Mouse (Mus musculus): ENCODE measurements around the gene Nexn. TPM values are rescaled to one million over a fixed set of nuclear protein-coding genes. Genes with fewer than 3 reads are reported as not detected.

The Nexn gene
- total RNA-seq, 1 experiment, result 3.1 TPM

GRCm38 (mm10) chr3:152277912-152278311 lies 11.8 kb upstream of the Nexn start:
- Histone ChIP-seq H3K27ac (ENCODE audit: insufficient read depth, low read depth, low read length, poor library complexity, severe bottlenecking) (no peak overlapping the region), H3K9ac (ENCODE audit: insufficient read depth, low read depth, low read length, poor library complexity, severe bottlenecking) (no peak overlapping the region), H3K4me1 (ENCODE audit: control insufficient read depth in 2 of 2, insufficient read depth in 2 of 2, low read length in 2 of 2, poor library complexity in 1 of 2) (no peaks in the 10 kb centered on the region), H3K36me3 (ENCODE audit: control insufficient read depth, insufficient read depth, low read length, poor library complexity, severe bottlenecking) (peaks cover 4% of the 10 kb centered on the region), H3K9me3 (ENCODE audit: control insufficient read depth, insufficient read depth, low read depth, low read length) (no peaks in the 10 kb centered on the region; the same call in 1 of the 2 replicates), H3K4me3 (ENCODE audit: insufficient read depth in 1 of 2, low read depth in 1 of 2, low read length in 2 of 2, poor library complexity in 1 of 2, severe bottlenecking in 1 of 2) (no peak overlapping the region)
- DNase-seq (ENCODE audit: low read depth, low spot score), result no peak
- TF ChIP-seq HCFC1 (IDR thresholded peaks at IDR 0.05; ENCODE audit: borderline replicate concordance, insufficient read depth, low read length) (no peak), ZC3H11A (IDR thresholded peaks at IDR 0.05; ENCODE audit: borderline replicate concordance, low read depth, low read length) (no peak), CHD2 (IDR thresholded peaks at IDR 0.05; ENCODE audit: low read depth, low read length) (no peak), ZNF384 (IDR thresholded peaks at IDR 0.05; ENCODE audit: low read depth, low read length) (no peak), MAFK (IDR thresholded peaks at IDR 0.05; ENCODE audit: insufficient read depth, low read depth, low read length) (no peak)
- in situ Hi-C loops (cut with MboI; ENCODE audit: low sequenced_read_pairs in 2 of 2, unreplicated experiment in 2 of 2), result no loop called here

DNA sequence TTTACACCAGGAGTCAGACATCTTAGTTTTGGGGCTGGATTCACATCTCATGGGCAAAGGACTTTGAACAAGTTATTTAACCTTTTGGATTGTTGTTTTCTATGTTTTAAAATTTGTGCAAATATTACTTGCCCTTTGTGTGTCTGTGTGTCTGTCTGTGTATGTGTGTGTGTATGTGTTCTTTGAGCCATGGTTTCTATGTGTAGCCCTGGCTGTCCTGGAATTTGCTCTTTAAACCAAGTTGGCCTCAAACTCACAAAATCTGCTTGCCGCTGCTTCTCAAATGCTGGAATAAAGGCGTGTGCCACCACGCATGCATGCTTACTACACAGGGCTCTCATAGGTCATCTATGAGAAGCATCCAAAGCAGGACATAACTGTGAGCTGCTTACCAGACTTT lies 10.8 kb upstream of the Nexn start:
- Histone ChIP-seq H3K9ac (ENCODE audit: insufficient read depth, low read depth, low read length, poor library complexity, severe bottlenecking) (no peak overlapping the region), H3K9me3 (ENCODE audit: control insufficient read depth, insufficient read depth, low read depth, low read length) (no peaks in the 10 kb centered on the region; the same call in 1 of the 2 replicates), H3K27ac (ENCODE audit: insufficient read depth, low read depth, low read length, poor library complexity, severe bottlenecking) (no peak overlapping the region), H3K4me3 (ENCODE audit: insufficient read depth in 1 of 2, low read depth in 1 of 2, low read length in 2 of 2, poor library complexity in 1 of 2, severe bottlenecking in 1 of 2) (no peak overlapping the region), H3K36me3 (ENCODE audit: control insufficient read depth, insufficient read depth, low read length, poor library complexity, severe bottlenecking) (peaks cover 4% of the 10 kb centered on the region), H3K4me1 (ENCODE audit: control insufficient read depth in 2 of 2, insufficient read depth in 2 of 2, low read length in 2 of 2, poor library complexity in 1 of 2) (no peaks in the 10 kb centered on the region)
- TF ChIP-seq HCFC1 (IDR thresholded peaks at IDR 0.05; ENCODE audit: borderline replicate concordance, insufficient read depth, low read length), result no peak
- no peak for DNase-seq (ENCODE audit: low read depth, low spot score)
- in situ Hi-C loops (cut with MboI; ENCODE audit: low sequenced_read_pairs in 2 of 2, unreplicated experiment in 2 of 2), result no loop called here

GRCm38 (mm10) chr3:152275008-152275407 lies 8.9 kb upstream of the Nexn start:
- peaks cover 4% of the 10 kb centered on the region for H3K36me3 ChIP-seq (ENCODE audit: control insufficient read depth, insufficient read depth, low read length, poor library complexity, severe bottlenecking)
- H3K4me1 ChIP-seq (ENCODE audit: control insufficient read depth in 2 of 2, insufficient read depth in 2 of 2, low read length in 2 of 2, poor library complexity in 1 of 2), result no peaks in the 10 kb centered on the region
- no peak overlapping the region for H3K27ac ChIP-seq (ENCODE audit: insufficient read depth, low read depth, low read length, poor library complexity, severe bottlenecking)
- TF ChIP-seq CHD2 (IDR thresholded peaks at IDR 0.05; ENCODE audit: low read depth, low read length), result no peak
- TF ChIP-seq MAFK (IDR thresholded peaks at IDR 0.05; ENCODE audit: insufficient read depth, low read depth, low read length), result no peak
- no peak for TF ChIP-seq ZC3H11A (IDR thresholded peaks at IDR 0.05; ENCODE audit: borderline replicate concordance, low read depth, low read length)
- TF ChIP-seq ZNF384 (IDR thresholded peaks at IDR 0.05; ENCODE audit: low read depth, low read length), result no peak
- no peak for TF ChIP-seq HCFC1 (IDR thresholded peaks at IDR 0.05; ENCODE audit: borderline replicate concordance, insufficient read depth, low read length)
- H3K9ac ChIP-seq (ENCODE audit: insufficient read depth, low read depth, low read length, poor library complexity, severe bottlenecking), result no peak overlapping the region
- in situ Hi-C loops (cut with MboI; ENCODE audit: low sequenced_read_pairs in 2 of 2, unreplicated experiment in 2 of 2), result no loop called here
- DNase-seq (ENCODE audit: low read depth, low spot score), result no peak
- peaks cover 2% of the 10 kb centered on the region; the same call in 1 of the 2 replicates for H3K9me3 ChIP-seq (ENCODE audit: control insufficient read depth, insufficient read depth, low read depth, low read length)
- no peak overlapping the region for H3K4me3 ChIP-seq (ENCODE audit: insufficient read depth in 1 of 2, low read depth in 1 of 2, low read length in 2 of 2, poor library complexity in 1 of 2, severe bottlenecking in 1 of 2)

DNA sequence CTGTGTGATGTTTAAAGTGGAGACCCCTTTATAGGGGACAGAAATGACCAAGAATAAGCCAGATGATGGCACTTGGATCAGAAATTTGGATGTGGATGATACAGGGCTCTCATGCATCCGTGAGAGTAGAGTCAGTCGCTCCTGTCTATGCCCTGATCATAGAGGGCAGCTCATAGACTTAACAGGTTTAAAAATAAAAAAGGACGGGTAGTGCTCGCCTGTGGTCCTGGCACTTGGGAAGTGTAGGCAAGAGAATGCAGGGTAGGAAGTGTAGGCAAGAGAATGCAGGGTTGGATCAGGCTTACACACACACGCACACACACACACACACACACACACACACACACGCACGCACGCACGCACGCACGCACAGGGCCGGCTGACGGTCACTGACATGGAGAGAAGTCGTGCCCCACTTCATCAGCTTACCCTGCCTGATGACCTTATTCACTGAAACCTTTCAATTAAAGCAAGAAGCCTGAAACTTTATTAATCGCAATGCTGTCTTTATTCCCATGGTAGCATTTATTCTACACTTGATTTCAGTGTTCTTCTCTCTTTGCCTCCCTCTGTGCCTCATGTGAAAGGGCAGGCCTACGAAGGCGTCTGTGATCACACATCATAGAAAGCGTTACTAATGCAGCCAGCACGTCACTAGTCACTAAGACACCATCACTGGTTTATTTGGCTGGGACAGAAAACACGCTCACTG lies 7.0 kb upstream of the Nexn start:
- Histone ChIP-seq H3K4me3 (ENCODE audit: insufficient read depth in 1 of 2, low read depth in 1 of 2, low read length in 2 of 2, poor library complexity in 1 of 2, severe bottlenecking in 1 of 2) (no peak overlapping the region), H3K4me1 (ENCODE audit: control insufficient read depth in 2 of 2, insufficient read depth in 2 of 2, low read length in 2 of 2, poor library complexity in 1 of 2) (no peaks in the 10 kb centered on the region), H3K27ac (ENCODE audit: insufficient read depth, low read depth, low read length, poor library complexity, severe bottlenecking) (no peak overlapping the region), H3K9ac (ENCODE audit: insufficient read depth, low read depth, low read length, poor library complexity, severe bottlenecking) (no peak overlapping the region), H3K9me3 (ENCODE audit: control insufficient read depth, insufficient read depth, low read depth, low read length) (peaks cover 4% of the 10 kb centered on the region; the same call in 1 of the 2 replicates), H3K36me3 (ENCODE audit: control insufficient read depth, insufficient read depth, low read length, poor library complexity, severe bottlenecking) (peaks cover 4% of the 10 kb centered on the region; the same call in 1 of the 2 replicates)
- in situ Hi-C loops (cut with MboI; ENCODE audit: low sequenced_read_pairs in 2 of 2, unreplicated experiment in 2 of 2), result no loop called here
- DNase-seq (ENCODE audit: low read depth, low spot score), result no peak
- TF ChIP-seq ZC3H11A (IDR thresholded peaks at IDR 0.05; ENCODE audit: borderline replicate concordance, low read depth, low read length) (no peak), ZNF384 (IDR thresholded peaks at IDR 0.05; ENCODE audit: low read depth, low read length) (no peak), MAFK (IDR thresholded peaks at IDR 0.05; ENCODE audit: insufficient read depth, low read depth, low read length) (no peak), CHD2 (IDR thresholded peaks at IDR 0.05; ENCODE audit: low read depth, low read length) (no peak), HCFC1 (IDR thresholded peaks at IDR 0.05; ENCODE audit: borderline replicate concordance, insufficient read depth, low read length) (no peak)

Data from ES-E14 (cell line).